ENCODE assay signal across 9 mouse cellular contexts in the genomic region with DNA sequence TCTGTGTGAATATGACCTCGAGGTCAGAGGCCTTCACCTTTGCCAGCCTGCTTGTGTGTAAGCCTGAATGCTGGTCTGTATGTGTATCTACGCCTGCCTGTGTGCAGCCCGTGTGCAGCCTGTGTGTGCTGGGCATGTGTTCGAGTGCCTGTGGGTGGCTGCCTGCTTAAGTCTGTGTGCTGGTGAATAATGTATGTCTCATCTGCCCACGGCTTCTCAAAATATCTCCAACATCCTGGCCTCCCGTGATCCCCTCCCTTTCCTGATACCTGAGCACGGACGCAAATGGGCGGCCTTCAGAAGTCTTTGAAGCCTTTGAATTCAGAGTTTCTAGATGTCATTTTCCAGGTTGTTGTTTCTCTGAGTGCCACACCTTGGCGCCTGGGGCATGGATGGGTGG.
"Had no signal": no experiment of that assay in that cellular context is flagged by ENCODE, and none has a peak within 500 bp of the region (broad histone marks: within the 10 kb centered on the region; RNA-seq: fewer than 3 reads in every experiment).

No protein-coding gene starts in this region.

- ATAC-seq: lung, postnatal 0 days; midbrain, embryonic 15.5 days had no signal

- DNase-seq: kidney, adult 11 months; kidney, adult 9 months; kidney, postnatal 4 days; lung, adult 2 months; lung, postnatal 36 days; retina, postnatal 1 day; thymus, postnatal 14 days had no signal
